Mouse (Mus musculus): ENCODE measurements around the gene B3gnt9. TPM values are rescaled to one million over a fixed set of nuclear protein-coding genes. Genes with fewer than 3 reads are reported as not detected.
"Not testable (repeated sequence)": the region's sequence is repeated elsewhere in the genome, so short reads cannot be mapped to it uniquely, and the experiment has no call there.

Gene B3gnt9
- polyA plus RNA-seq, 1 experiment from 2014 or later, result 21.4 TPM

GRCm38 (mm10) chr8:105232321-105232693 lies 22.6 kb downstream of the B3gnt9 start:
- ATAC-seq (ENCODE audit: insufficient read depth, low FRiP score); H3K9me3 ChIP-seq (replicated peaks; ENCODE audit: control insufficient read depth, low read length); H3K4me1 ChIP-seq (ENCODE audit: control insufficient read depth, insufficient read depth, low read length); H3K27me3 ChIP-seq (ENCODE audit: control insufficient read depth, insufficient read depth, low read length); H3K36me3 ChIP-seq (ENCODE audit: control insufficient read depth, insufficient read depth, low read length); H3K4me3 ChIP-seq (replicated peaks; ENCODE audit: low read length); H3K27ac ChIP-seq (ENCODE audit: low read length); H3K4me2 ChIP-seq (ENCODE audit: low read depth, low read length); H3K9ac ChIP-seq (ENCODE audit: low read length): not testable (repeated sequence)
- WGBS, result 91% methylated on average over 4 of the region's 4 CpGs

- Histone ChIP-seq H3K36me3 (ENCODE audit: control insufficient read depth, insufficient read depth, low read length) (no peaks in the 10 kb centered on the region), H3K27me3 (ENCODE audit: control insufficient read depth, insufficient read depth, low read length) (no peaks in the 10 kb centered on the region), H3K9me3 (replicated peaks; ENCODE audit: control insufficient read depth, low read length) (no peaks in the 10 kb centered on the region), H3K9ac (ENCODE audit: low read length) (no peak overlapping the region), H3K4me2 (ENCODE audit: low read depth, low read length) (no peak overlapping the region), H3K4me3 (replicated peaks; ENCODE audit: low read length) (no peak overlapping the region), H3K27ac (ENCODE audit: low read length) (no peak overlapping the region), H3K4me1 (ENCODE audit: control insufficient read depth, insufficient read depth, low read length) (0 out of 2 replicates have a peak, but pooled peaks cover 9% of the 10 kb centered on the region)
- ATAC-seq (ENCODE audit: insufficient read depth, low FRiP score), result no peak
- 77% methylated on average over 12 of the region's 12 CpGs for WGBS
These were observed 23.2 kb downstream of the B3gnt9 start for GRCm38 (mm10) chr8:105231503-105232320.

GRCm38 (mm10) chr8:105225917-105226316 lies 29.0 kb downstream of the B3gnt9 start:
- no peaks in the 10 kb centered on the region for H3K27me3 ChIP-seq (ENCODE audit: control insufficient read depth, insufficient read depth, low read length)
- H3K4me3 ChIP-seq (replicated peaks; ENCODE audit: low read length), result peak overlapping the region; percentile 97
- H3K4me2 ChIP-seq (ENCODE audit: low read depth, low read length), result peak overlapping the region; percentile 62
- H3K4me1 ChIP-seq (ENCODE audit: control insufficient read depth, insufficient read depth, low read length), result peaks cover 21% of the 10 kb centered on the region
- no peaks in the 10 kb centered on the region for H3K9me3 ChIP-seq (replicated peaks; ENCODE audit: control insufficient read depth, low read length)
- H3K27ac ChIP-seq (ENCODE audit: low read length), result peak overlapping the region; percentile 90
- 10% methylated on average over 6 of the region's 6 CpGs for WGBS
- H3K9ac ChIP-seq (ENCODE audit: low read length), result peak overlapping the region; percentile 92
- ATAC-seq (ENCODE audit: insufficient read depth, low FRiP score), result peak; percentile 25; the same call in 1 of the 2 replicates
- H3K36me3 ChIP-seq (ENCODE audit: control insufficient read depth, insufficient read depth, low read length), result no peaks in the 10 kb centered on the region

- no peak for ATAC-seq (ENCODE audit: insufficient read depth, low FRiP score)
- peak overlapping the region; percentile 62 for H3K4me2 ChIP-seq (ENCODE audit: low read depth, low read length)
- H3K27me3 ChIP-seq (ENCODE audit: control insufficient read depth, insufficient read depth, low read length), result no peaks in the 10 kb centered on the region
- no peaks in the 10 kb centered on the region for H3K36me3 ChIP-seq (ENCODE audit: control insufficient read depth, insufficient read depth, low read length)
- peaks cover 21% of the 10 kb centered on the region for H3K4me1 ChIP-seq (ENCODE audit: control insufficient read depth, insufficient read depth, low read length)
- H3K9me3 ChIP-seq (replicated peaks; ENCODE audit: control insufficient read depth, low read length), result no peaks in the 10 kb centered on the region
- peak overlapping the region; percentile 92 for H3K9ac ChIP-seq (ENCODE audit: low read length)
- H3K4me3 ChIP-seq (replicated peaks; ENCODE audit: low read length), result peak overlapping the region; percentile 97
- peak overlapping the region; percentile 90 for H3K27ac ChIP-seq (ENCODE audit: low read length)
- WGBS, result 1% methylated on average over 27 of the region's 27 CpGs
These were observed 29.7 kb downstream of the B3gnt9 start for GRCm38 (mm10) chr8:105225272-105225593.

GRCm38 (mm10) chr8:105224413-105225271 lies 30.3 kb downstream of the B3gnt9 start, which contains the start of gene D230025D16Rik:
D230025D16Rik (plus strand) TSS chr8:105225145.
- 3% methylated on average over 34 of the region's 34 CpGs for WGBS
- Histone ChIP-seq H3K36me3 (ENCODE audit: control insufficient read depth, insufficient read depth, low read length) (no peaks in the 10 kb centered on the region), H3K4me1 (ENCODE audit: control insufficient read depth, insufficient read depth, low read length) (peaks cover 21% of the 10 kb centered on the region), H3K27me3 (ENCODE audit: control insufficient read depth, insufficient read depth, low read length) (no peaks in the 10 kb centered on the region), H3K4me2 (ENCODE audit: low read depth, low read length) (peak within 1 kb of the TSS; percentile 62), H3K9me3 (replicated peaks; ENCODE audit: control insufficient read depth, low read length) (no peaks in the 10 kb centered on the region), H3K4me3 (replicated peaks; ENCODE audit: low read length) (peak within 1 kb of the TSS; percentile 97), H3K9ac (ENCODE audit: low read length) (peak within 1 kb of the TSS; percentile 92), H3K27ac (ENCODE audit: low read length) (peak within 1 kb of the TSS; percentile 90)
- ATAC-seq (ENCODE audit: insufficient read depth, low FRiP score), result peak; percentile 92

- H3K9ac ChIP-seq (ENCODE audit: low read length), result no peak overlapping the region
- no peak overlapping the region; the same call in 1 of the 2 replicates for H3K4me2 ChIP-seq (ENCODE audit: low read depth, low read length)
- ATAC-seq (ENCODE audit: insufficient read depth, low FRiP score), result no peak
- H3K36me3 ChIP-seq (ENCODE audit: control insufficient read depth, insufficient read depth, low read length), result no peaks in the 10 kb centered on the region
- 80% methylated on average over 7 of the region's 7 CpGs for WGBS
- H3K4me1 ChIP-seq (ENCODE audit: control insufficient read depth, insufficient read depth, low read length), result peaks cover 21% of the 10 kb centered on the region
- H3K27ac ChIP-seq (ENCODE audit: low read length), result peak overlapping the region; percentile 77; the same call in 1 of the 2 replicates
- no peaks in the 10 kb centered on the region for H3K9me3 ChIP-seq (replicated peaks; ENCODE audit: control insufficient read depth, low read length)
- no peak overlapping the region for H3K4me3 ChIP-seq (replicated peaks; ENCODE audit: low read length)
- H3K27me3 ChIP-seq (ENCODE audit: control insufficient read depth, insufficient read depth, low read length), result no peaks in the 10 kb centered on the region
These were observed 31.1 kb downstream of the B3gnt9 start for GRCm38 (mm10) chr8:105223850-105224249.

- Histone ChIP-seq H3K27me3 (ENCODE audit: control insufficient read depth, insufficient read depth, low read length) (no peaks in the 10 kb centered on the region), H3K4me3 (replicated peaks; ENCODE audit: low read length) (no peak overlapping the region), H3K4me2 (ENCODE audit: low read depth, low read length) (no peak overlapping the region), H3K9me3 (replicated peaks; ENCODE audit: control insufficient read depth, low read length) (no peaks in the 10 kb centered on the region), H3K4me1 (ENCODE audit: control insufficient read depth, insufficient read depth, low read length) (no peaks in the 10 kb centered on the region), H3K27ac (ENCODE audit: low read length) (no peak overlapping the region), H3K9ac (ENCODE audit: low read length) (no peak overlapping the region), H3K36me3 (ENCODE audit: control insufficient read depth, insufficient read depth, low read length) (0 out of 2 replicates have a peak, but pooled peaks cover 5% of the 10 kb centered on the region)
- no peak for ATAC-seq (ENCODE audit: insufficient read depth, low FRiP score)
- 79% methylated on average over 5 of the region's 5 CpGs for WGBS
These were observed 36.9 kb downstream of the B3gnt9 start for GRCm38 (mm10) chr8:105217926-105218522.

GRCm38 (mm10) chr8:105214104-105214503 lies 40.8 kb downstream of the B3gnt9 start:
- Histone ChIP-seq H3K27ac (ENCODE audit: low read length) (no peak overlapping the region), H3K4me2 (ENCODE audit: low read depth, low read length) (no peak overlapping the region), H3K27me3 (ENCODE audit: control insufficient read depth, insufficient read depth, low read length) (no peaks in the 10 kb centered on the region), H3K9me3 (replicated peaks; ENCODE audit: control insufficient read depth, low read length) (no peaks in the 10 kb centered on the region), H3K4me1 (ENCODE audit: control insufficient read depth, insufficient read depth, low read length) (no peaks in the 10 kb centered on the region), H3K9ac (ENCODE audit: low read length) (no peak overlapping the region), H3K4me3 (replicated peaks; ENCODE audit: low read length) (no peak overlapping the region), H3K36me3 (ENCODE audit: control insufficient read depth, insufficient read depth, low read length) (0 out of 2 replicates have a peak, but pooled peaks cover 5% of the 10 kb centered on the region)
- ATAC-seq (ENCODE audit: insufficient read depth, low FRiP score), result no peak
- 87% methylated on average over 5 of the region's 5 CpGs for WGBS
